Mouse (Mus musculus): Measurements from ENCODE around the gene Pabpc1l.
"Not testable (repeated sequence)": the region's sequence is repeated elsewhere in the genome, so short reads cannot be mapped to it uniquely, and the experiment has no call there.

Gene Pabpc1l

DNA sequence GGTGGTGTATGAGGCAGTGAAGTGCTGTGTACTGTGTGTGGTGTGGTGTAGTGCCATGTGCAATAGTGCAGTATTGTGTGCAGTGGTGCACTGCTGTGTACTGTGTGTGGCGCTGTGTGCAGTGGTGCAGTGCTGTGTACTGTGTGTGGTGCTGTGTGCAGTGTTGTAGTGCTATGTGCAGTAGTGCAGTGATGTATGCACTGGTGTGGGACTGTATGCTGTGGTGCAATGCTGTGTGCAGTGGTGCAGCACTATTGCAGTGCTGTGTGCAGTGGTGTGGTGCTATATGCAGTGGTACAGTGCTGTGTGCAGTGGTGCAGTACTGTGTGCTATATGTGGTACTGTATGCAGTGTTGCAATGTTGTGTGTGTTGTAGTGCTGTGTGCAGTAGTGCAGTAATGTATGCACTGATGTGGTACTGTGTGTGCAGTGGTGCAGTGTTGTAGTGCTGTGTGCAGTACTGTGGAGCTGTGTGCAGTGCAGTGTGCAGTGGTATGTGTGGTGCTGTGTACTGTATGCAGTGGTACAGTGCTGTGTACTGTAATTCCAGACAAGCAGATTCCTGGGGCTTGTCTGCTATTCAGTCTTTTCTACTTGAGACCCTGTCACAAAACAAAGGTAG is 13.3 kb downstream of the Pabpc1l start:
- no peak for DNase-seq

DNA sequence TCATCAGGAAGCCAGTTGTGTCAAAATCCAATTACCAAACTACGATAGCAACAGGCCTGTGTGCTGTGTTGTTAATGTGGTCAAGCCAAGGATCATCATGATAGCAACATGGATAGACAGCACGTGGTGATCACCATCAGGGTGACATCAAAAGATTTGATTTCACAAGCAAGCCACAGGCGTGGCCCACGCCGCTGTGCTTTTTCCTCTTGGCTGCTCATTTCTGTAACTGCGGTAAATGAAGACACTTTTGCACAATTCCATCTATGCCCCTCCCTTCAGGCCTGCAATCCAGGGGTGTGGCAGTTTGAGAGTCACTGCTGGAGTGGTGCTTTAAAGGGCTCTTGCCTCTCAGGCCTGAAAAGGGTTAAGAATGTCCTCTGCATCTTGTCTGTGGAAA is 15.7 kb downstream of the Pabpc1l start:
- no peak for DNase-seq

DNA sequence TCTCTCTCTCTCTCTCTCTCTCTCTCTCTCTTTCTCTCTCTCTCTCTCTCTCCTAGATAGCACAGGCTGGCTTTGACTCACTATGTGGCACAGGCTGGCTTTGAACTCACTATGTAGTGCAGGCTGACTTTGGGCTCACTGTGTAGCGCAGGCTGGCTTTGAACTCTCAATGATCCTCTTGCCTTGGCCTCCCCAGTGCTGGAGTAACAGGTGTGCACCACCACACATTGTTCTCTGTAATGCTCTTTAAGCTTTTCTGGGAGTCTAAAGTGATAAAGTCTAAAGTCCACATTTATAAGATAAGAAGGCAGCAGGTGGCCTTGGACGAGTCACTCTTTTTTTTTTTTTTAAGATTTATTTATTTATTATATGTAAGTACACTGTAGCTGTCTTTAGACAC is 16.3 kb downstream of the Pabpc1l start:
- DNase-seq, result no peak

DNA sequence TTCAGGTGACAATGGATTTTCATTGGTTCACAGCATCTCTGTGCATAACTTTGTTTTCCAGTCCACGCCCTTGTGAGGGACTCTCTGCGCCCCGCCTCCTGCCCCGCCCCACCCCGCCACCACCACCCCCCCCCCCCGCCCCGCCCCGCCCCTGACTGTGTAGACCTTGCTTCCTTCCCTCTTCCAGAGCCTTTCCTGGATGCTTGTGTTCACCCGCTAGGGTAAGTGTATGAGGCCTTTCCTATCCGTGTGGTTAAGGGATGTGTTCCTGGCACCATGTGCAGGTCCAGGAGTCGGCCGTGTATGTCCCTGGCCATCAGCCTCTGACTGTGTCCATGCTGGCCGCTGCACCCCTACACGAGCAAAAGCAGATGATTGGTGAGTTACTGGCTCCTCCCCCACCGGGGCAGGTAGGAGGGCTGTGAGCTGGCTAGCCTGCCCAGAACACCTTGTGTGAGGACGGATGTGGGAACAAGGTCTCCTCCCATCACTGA is 22.0 kb downstream of the Pabpc1l start:
- DNase-seq, result peak; percentile 58

DNA sequence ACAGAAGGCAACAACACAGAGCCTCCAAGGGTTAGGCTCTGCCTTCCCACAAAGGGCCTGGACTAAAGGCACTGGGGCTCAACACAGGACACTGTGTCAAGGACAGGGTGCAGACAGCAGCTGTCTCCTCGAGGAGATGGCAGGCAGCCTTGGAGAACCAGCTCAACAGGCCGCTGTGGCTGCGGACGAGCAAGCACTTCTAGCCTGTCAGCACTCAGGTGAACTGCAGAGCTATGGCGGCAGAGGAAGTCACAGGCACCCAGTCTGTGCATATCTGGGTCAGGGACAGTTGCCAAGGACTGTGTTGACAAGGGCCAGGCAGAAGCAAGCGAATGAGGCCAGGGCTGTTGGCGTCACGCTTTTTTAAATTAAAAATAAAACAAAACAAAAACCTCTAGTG is 28.5 kb downstream of the Pabpc1l start:
- DNase-seq, result no peak

DNA sequence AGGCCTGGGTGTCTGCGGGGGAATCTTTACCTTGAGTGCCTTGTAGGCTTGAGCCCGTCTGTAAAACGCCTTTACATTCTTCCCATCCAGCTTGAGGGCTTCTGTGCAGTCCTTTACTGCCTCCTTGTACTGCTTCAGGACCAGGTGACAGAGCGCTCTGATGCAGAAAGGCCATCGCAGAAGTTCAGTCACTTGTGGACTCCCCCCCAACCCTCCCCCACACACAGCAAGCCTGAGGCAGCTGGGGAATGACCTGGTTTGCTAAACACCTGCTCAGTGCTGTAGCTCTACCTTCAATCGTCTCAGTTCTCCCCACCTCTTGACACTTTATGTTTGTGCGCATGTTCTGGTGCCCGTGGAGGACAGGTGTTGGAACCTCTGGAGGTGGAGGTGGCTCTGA is 29.4 kb downstream of the Pabpc1l start:
- peak; percentile 41 for DNase-seq

DNA sequence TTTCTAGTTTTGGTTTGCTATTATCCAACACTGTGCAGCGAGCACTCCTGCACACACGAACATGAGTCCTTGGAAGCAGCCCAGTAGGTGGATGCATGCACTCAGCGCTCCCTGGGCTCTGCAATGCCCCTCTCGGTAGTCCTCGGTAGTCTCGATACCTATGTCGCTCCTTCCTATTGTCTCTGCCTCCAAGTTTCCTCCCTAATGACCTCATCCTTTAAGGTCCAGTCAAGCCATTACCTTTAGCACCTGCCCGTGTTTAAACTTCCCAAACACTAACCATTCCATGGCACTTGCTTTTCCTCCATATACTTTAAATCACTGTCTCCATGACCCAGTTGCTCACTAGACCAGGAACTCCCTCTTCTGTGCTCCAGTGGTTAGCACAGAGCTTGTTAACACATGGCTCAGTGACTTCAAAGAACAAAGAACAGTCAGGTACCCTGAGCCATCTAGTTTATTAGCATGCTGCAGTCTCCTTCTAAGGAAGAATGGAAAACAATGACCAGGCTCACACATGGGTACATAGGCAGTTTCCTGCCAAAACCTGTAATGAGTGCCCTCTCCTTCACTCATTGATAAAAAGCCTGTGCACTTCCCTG is 34.5 kb downstream of the Pabpc1l start:
- no peak for DNase-seq

DNA sequence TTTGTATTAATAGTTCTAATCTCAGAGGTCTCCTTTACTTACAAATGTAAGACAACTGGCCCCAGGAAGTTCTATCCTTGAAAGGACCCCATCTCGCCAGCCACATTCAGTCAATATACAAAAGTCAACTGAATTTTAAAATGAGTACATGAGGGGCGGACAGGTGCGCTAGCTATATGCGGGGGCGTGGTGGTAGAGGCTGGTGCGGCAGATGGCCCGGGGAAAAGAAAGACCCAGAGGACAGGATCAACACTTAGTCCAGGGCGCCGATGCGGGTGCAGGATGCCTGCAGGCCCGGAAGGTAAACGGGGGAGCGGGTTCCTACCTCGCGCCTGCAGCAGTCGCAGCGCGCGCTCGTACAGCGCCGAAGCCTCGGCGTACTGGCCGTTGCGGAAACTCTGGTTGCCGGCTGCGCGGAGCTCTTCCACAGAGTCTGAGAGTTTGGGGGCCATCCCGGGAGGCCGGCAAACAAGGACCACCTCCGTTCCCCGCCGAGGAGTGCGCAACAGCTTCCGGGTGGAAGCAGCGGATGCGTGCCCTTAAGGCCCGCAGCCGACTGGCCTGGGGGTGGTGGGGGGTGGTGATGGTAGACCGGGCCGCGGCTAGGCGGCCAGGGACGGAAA is 45.0 kb downstream of the Pabpc1l start, which contains the start of gene Stk4:
Gene Stk4, plus strand, starts transcription at position 181 of the 623 bp plus-strand sequence.
- peak; percentile 67 for DNase-seq

DNA sequence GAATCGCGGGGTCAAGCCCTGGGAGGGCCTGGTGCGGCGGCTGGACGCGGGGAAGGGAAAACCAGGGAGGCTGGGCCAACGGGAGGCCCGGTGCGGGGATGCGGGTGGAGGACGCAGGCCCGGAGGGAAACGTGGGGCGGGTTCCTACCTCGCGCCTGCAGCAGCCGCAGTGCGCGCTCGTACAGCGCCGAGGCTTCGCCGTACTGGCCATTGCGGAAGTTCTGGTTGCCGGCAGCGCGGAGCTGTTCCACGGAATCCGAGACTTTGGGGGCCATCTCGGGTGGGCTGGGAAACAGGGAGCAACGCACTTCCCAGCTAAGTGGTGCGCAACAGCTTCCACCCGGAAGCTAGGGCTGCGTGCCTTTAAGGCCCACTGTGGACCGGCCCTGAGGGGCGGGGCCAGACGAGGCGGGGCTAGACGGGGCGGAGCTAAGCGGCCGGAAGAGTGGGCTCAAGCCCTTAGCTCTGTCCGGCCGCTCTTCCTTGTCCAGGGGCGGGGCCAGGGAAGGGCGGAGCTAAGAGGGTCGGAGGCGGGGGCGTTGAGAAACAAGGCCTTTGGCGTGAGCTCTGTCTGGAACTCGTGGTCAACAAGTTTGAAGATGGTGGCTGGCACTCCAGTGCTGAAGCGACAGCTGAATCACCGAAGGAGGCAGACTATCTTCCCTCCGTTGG is 45.7 kb downstream of the Pabpc1l start, which contains the start of gene Tomm34:
Gene Tomm34, minus strand, starts transcription at position 405 of the 672 bp plus-strand sequence.
- DNase-seq, result peak; percentile 91

DNA sequence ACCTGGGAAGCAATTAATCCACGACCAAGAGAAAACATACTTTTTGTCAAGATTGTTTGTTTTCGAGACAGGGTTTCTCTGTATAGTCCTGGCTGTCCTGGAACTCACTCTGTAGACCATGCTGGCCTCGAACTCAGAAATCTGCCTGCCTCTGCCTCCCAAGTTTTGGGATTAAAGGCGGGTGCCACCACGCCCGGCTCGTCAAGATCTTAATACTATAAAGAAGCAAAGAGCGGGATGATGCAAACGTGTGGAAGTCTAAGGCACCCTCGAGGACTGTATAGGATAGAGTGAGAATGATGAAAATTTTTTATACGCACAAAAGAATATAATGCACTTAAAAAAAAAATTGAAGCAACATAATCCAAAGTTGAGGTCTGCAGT is 46.2 kb downstream of the Pabpc1l start:
- DNase-seq, result not testable (repeated sequence)

DNA sequence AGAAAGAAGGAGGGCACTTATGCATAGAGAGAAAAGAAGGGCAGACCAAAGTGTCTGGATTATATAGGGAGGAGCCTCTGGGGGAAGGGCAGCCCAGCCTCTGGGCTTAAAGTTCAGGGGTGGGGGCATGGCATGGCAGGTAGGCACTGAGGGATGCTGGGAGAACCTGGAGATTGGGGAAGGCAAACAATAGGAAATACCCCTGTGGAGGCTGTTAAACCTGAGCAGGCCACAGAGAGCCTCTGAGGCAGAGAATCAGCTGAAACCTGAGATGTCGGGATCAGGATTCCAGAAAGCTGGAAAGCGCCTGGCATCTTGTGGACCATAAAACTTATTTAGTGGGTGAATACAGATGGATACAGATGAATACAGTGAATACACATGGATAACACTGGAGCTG is 46.9 kb downstream of the Pabpc1l start:
- DNase-seq, result no peak

DNA sequence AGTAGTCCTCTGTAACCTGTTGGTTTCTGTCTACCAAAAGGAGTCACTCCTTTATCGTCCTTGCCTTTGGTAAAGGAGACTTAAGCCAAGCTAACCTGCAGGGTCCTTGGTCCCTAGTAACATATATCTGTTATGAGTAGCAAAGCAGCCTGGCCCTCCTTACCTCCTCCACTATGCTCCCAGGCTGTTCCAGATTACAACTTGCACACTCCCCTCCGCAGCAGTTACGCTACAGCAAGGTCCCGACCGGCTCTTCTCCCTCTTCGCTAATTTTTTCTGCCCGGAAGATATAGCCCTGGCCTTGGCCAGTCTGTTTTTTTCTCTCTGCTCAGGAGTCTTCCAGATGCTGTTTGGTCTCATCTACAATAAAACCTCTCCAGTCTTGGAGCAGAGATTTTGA is 47.9 kb downstream of the Pabpc1l start:
- no peak for DNase-seq

DNA sequence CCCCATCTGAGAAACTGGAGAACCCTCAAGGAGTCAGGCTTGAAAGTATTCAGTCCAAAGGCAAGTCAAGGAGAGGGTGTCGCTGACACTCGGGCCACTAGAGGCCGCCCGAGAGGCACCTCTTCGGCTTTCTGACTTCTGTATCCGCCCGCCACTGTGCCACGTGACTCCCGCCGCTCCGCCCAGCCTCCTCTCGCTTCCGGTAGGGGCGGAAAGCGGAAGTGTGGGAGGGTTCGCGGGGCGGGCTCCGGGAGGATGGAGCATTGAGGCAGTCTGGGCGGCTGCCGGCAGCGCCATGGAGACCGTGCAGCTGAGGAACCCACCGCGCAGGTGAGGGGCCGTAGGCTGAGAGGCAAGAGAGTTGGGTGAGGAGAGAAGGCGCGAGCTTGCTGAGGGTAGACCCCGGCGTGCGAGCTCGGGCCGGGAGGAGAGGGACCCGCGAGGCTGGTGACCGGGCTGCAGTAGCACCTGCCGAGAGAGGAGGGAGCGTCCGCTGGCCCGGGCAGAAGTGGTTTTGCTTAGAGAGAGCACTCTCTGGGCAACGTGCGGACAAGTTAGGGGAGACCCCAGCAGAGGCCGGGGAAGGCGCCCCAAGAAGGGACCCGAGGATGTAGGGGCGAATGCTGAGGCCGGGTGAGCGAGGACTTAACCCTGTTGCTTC is 48.8 kb downstream of the Pabpc1l start:
- peak; percentile 99 for DNase-seq

DNA sequence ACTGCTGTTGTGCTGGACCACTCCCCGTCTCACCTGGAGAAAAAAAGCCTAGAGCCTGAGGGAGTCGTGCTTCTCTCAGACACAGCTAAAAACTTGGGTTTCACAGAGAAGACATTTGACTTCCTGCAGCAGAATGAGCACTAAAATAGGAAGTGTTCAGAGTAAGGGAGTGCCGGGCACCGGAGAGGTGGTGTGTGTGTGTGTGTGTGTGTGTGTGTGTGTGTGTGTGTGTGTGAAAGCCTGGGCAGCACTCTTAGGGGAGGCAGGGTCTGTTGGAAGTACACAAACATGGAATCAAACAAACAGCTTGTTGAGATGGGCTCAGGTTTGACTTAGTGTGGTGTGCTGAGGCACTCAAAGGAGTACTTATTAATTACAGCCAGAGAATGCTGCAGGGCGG is 49.8 kb downstream of the Pabpc1l start:
- peak; percentile 64 for DNase-seq

DNA sequence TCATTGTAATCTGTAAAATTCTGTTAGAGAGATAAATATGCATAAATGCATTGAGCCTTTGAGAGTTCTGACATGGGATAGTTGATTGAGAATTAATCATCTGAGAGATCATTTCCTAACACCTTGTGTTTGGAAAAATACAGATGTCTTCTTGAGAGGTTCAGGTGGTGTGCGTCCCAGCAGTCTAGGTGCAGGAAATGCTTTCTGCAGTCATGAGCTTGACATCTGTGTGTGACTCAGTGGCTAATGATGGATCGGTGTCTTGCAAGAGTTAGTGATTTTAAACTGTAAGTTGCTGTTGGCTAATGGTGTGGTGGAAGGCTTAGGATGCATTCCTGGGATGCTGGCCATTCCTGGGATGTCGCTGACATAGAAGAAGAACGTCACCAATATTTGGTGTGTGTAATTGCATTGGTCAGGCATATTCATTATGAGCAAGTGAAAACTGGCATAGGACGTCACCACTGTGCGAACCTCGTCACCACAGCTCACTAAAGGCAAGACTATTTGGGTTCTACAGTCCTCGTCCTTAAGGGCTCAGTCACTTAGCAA is 51.7 kb downstream of the Pabpc1l start:
- DNase-seq, result no peak

DNA sequence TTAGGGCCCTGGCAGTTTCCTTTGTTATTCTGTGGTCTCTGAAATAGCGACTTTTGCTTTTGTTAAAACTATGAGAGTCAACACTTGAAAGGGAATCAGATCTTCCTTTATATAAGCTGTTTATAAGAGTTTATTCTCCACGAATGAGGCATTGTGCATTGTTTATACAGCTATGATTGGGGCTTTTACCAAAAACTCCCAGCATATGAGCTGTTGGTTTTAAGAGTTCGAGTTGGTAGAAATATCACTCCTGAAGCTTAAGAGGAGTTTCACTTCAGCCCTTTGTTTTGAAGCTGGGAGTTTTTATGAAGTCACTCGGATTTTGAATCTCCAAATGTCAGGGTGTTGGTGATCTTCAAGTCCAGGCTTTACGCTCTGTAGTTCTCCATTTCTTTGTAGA is 52.6 kb downstream of the Pabpc1l start:
- no peak for DNase-seq

DNA sequence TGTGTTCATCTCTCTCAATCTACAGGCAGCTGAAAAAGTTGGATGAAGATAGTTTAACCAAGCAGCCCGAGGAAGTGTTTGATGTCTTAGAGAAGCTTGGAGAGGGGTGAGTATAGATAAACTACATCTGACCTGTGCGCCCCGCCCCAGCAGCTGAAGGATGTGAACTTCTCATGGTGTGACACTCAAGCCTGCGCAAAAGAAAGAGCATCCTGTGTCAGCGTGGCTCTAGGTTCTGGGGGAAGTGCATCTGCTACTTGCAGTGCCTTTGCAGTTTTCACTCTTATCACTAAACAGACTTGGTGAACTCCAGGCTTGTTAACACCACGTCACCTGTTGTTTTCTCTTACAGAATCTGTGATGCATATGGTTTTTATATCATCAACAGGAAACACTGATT is 54.2 kb downstream of the Pabpc1l start:
- peak; percentile 79 for DNase-seq

DNA sequence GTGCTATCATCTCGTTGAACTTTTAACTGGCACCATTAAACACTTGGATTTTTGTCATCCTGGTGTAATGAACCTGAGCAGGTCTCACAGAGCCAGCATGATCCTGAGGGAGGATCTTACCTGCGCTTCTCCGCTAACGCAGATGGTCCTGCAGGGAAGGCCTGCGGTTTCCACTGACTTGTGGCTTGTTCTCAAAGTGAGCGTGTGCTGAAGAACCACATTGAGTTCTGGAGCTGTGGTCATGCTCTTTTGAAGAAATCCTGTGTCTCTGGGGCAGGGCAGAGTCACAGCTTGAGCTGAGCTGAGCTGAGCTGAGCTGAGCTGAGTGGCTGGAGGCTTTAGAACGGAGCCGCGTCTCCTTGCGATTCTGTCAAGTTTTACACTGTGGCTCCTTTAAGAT is 56.3 kb downstream of the Pabpc1l start:
- DNase-seq, result peak; percentile 65

DNA sequence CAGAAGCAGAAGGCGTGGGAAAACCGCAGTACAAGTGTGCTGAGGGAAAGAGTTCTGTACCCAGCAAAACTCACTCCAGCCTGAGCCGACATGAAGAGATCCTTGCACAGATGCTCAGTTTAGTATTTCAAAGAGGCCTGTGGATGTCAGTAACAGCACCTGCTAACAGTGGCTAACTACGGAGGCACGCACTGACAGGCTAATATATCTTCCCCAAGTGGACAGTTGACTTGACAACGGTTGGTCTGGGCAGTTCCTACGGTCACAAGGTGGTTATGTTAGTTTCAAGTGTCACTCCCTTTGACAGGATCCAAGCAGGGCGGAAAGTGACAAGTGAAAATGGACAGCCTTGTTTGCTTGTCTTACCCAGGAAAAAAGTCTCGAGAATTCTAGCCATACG is 56.9 kb downstream of the Pabpc1l start:
- DNase-seq, result no peak

DNA sequence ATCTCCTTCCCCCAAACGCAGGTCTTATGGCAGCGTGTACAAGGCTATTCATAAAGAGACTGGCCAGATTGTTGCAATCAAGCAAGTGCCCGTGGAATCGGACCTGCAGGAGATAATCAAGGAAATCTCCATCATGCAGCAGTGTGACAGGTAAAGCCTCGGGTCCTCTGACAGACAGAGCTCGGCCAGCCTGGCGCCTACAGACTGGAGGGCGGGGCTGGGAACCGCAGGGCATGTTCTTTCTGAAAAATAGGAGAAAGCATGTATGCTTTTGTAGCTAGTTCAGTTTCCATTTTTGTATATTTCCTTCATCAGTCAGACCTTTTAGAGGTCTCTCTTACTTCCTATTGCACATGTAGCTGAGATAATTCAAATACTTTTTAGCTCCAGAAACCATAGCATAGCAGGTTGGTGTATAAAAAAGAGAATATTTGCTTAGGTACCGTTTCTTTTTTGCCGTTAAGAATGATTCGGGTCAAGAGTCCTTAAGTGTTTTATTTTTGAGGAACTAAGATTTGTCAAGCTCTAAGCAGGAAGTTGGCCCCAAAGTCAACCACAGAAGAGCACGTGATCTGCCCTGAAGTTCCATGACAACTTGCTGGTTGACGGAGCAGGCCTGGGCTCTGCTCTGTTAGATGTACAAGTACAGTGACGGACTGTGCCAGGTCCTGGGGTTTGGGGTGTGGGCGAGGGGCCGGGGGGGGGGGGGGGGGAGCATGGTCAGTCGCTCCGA is 58.5 kb downstream of the Pabpc1l start:
- DNase-seq, result peak; percentile 80

DNA sequence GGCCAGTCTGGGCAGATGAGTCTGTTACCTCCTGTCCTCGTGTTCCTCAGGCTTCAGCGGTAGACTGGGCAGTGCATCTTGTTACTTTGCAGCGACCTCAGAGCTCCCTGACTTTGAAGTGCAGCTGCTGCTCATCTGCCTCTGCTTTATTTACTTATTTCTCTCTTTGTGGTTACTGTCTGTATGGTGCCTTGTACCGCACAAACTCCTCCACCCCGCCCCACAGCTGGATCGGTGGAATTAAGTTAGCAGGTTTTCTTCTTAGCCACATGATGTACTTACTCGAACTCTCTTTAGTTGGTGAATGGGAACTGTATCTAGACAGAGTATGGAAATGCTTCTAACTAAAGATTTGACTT is 59.1 kb downstream of the Pabpc1l start:
- peak; percentile 83 for DNase-seq

DNA sequence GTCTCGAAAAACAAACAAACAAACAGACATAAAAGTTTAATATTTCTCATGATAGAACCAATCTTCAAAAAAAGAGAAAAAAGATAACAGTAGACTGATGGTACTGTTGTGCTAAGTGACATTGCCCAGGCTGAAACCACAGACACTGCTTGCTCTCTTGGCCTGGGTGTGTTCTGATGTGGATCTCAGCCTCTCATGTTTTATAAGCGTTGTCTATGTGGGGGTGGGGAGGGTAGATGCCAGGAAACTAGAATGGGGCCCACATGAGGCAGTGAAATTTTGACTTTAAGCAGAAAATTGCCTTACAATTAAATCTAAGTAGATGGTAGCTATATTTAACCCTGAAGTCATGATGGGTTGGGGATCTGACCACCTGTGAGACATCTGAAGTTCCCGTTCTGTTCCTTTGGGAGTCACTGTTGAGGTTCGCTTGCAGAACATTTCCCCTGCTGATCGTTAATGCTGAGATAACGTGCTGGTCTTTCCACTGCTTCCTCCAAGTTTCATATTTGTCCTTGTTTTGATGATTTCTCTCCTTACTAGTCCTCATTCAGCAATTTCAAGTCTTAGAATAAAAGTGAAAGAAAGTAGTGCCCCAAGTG is 62.3 kb downstream of the Pabpc1l start:
- DNase-seq, result no peak

Data from thymus, postnatal 25 days (tissue).